Mouse (Mus musculus): ENCODE measurements around the gene Mpped1. TPM values are rescaled to one million over a fixed set of nuclear protein-coding genes. Genes with fewer than 3 reads are reported as not detected.

Mpped1 gene
- total RNA-seq, 2 experiments from 2014 or later: 206 to 213 TPM

DNA sequence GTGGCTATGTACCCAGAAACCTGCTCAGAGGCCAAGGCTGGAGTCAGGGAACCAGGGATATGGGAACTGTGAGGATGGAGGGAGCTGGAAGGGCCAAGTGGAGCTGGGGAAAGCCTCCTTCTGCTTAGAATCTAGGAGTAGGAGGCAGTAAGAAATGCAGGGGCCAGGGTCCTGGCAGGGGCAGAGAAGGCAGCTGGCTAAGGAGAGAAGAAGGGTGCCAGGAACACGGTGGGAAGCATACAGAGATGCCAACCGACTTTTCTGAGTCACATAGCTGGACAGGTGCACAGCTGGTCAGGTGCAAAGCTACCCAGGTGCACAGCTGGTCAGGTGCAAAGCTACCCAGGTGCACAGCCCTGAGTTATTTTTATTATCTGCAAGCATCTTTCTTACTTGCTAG is 98.6 kb downstream of the Mpped1 start:
- DNase-seq (ENCODE audit: low spot score in 2 of 2): no peak

DNA sequence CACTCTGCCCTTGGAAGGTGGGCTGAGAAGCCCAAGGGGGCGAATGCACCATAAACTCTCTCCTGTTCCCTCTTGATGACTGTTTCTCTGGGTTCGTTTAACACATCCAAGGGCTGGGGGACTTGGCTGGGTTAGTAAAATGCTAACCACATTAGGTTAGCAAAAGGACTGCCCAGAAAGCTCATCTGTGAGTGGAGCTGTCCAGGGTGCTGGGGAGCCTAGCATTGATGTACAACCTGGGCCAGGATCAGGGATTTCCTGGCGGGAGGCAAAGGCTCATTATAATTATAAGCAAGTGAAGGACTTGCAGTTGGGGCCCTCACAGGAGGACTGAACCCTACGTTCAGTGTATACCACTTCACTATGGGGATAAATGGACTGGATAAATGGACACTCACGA is 100.6 kb downstream of the Mpped1 start:
- DNase-seq (ENCODE audit: low spot score in 2 of 2): no peak

DNA sequence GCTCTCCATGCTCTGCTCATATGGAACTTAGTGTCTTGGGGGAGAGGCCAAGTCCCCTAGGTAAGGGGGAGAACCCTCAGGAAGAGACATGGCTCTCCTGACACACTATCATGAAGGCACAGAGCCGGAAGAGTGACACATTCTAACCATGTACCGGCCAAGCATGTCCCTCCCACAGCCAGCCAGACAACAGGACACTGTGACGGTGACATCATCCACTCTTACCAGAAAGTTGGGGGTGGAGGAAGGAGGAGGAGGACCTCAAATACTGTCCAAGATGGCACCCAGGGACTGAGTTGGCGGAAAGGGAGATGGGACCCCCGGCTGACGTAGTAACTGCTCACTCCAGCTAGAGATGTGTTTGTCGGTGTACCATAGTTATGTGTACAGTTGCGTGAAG is 104.6 kb downstream of the Mpped1 start:
- DNase-seq (ENCODE audit: low spot score in 2 of 2): peak in 1 of 2 experiments; percentile 30

DNA sequence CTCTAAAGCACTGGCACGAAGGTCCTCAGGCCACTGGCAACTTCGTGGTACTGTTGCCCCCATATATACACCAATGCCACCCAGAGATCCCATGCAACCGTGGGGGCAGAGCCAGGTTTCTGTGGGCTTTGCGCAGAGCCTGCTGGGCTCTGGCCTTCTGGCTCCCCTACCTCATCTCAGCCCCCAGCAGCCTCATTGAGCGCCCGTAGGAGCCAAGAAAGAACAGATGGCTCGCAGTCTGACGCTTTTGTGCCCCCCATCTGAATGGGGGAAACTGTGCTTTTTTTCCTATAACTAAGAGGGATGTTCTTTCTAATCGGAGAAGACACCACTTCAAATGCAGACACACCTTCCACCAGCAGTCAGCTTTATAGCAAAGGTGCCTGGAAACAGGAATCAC is 105.0 kb downstream of the Mpped1 start:
- no peak for DNase-seq (ENCODE audit: low spot score in 2 of 2)

DNA sequence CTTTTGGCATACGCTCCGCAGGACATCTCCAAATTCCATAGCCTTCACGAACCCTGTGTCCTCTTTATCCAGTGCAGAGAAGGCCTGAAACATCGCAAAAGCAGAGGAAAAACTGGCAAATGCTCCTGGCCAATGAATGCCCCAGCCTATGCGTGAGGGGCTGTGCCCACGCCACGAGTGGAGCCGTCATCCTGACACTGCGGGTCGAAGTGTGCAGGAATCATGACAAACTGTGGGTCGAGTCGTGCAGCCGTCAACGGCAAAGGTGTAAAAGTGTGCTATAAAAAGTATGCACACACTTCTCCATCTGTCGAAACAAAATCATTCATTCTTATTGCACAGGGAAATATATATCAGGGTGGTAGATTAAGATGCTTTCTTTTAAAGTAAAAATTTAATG is 113.6 kb downstream of the Mpped1 start:
- no peak for DNase-seq (ENCODE audit: low spot score in 2 of 2)

DNA sequence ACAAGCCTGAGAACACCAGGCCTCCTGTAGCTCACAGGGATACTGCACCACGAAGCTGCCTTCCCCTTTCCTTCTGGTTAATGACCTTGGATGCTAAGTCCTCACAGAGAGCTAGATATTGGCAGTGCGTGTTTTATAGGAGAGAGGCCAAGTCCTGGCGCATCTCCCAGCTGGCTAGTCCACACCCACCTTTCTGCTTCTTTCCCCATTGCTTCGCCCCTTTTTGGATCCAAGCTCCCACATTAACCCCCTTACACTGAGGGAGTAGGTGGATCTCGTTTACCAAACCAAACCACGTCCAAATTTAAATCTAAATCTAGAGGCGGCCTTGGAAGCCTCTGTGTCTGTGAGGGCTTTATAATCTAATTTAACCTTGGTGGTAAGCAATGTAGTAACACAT is 115.0 kb downstream of the Mpped1 start:
- peak; percentile 36 to 43 for DNase-seq (ENCODE audit: low spot score in 2 of 2)

DNA sequence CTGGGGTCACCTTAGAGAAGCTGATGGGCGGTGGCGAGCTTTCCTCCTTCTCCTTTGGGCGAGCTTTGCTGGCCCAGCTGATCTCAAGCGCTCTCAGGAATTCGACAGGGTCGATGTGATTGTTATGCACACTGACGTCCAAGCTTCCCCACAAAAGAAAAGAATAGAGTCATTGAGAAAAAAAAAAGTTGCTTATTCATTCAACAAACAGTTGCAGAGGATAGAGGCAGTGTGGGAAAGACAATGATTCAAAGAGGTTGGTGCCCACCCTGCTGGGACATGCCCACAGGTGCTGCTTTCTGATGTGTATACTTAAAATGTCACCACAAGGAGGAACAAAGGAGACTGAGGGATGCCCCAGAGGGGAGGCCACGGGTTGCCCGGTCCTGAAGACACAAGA is 116.7 kb downstream of the Mpped1 start:
- no peak for DNase-seq (ENCODE audit: low spot score in 2 of 2)

DNA sequence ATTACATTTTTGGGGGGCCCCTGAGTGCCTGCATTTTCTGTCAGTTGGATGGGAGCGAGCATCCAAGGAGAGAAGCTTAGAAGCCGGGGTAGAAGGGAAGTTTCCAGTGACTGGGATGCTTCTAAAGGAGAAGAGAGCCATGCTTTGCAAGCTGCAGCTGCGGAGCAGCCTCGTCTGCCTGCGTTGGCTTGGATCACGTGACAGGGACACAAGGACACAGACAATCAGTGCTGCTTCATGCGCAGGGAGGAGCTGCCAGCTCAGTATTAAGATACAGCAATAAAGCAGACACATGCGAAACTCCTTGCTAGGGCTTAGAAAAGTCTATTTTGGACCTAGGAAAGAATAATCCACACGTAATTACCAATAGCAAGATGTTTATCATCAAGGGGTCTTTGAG is 118.0 kb downstream of the Mpped1 start:
- peak in 1 of 2 experiments; percentile 36 for DNase-seq (ENCODE audit: low spot score in 2 of 2)

DNA sequence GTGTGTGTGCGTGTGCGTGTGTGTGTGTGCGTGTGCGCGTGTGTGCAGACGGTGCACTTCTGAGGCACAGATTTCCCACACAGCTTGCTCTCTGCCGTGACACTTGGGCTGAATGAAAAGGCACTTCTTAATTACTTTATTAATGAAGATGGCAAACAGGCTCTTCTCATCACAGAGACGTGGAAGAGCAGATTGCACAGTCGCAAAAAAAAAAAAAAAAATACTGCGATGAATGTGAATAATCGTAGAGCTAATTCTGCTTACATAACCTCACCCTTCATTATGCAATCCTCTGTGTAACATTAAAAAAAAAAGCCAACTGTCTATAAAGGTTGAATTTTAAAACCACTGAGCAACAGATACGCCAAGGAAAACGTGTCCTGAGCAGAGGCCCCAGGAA is 127.2 kb downstream of the Mpped1 start:
- no peak for DNase-seq (ENCODE audit: low spot score in 2 of 2)

Other genes starting within 250 kb of the Mpped1 start
- gene Tspo, start 215.9 kb upstream of the Mpped1 start, total RNA-seq (2021): 10 to 100 TPM in 1 of 2 experiments, 1 to 10 TPM in 1; 7.9 to 10.6 TPM
- 10 to 100 TPM; 17.9 to 26.0 TPM for gene Mcat, start 215.7 kb upstream of the Mpped1 start, total RNA-seq (2021)
- gene Ttll12, start 184.3 kb upstream of the Mpped1 start, total RNA-seq (2021): 10 to 100 TPM; 11.2 to 12.4 TPM
- 10 to 100 TPM; 51.8 to 67.1 TPM for gene Scube1, start 54.4 kb upstream of the Mpped1 start, total RNA-seq (2021)